Mouse (Mus musculus): ENCODE measurements around the gene Eml6. TPM values are rescaled to one million over a fixed set of nuclear protein-coding genes. Genes with fewer than 3 reads are reported as not detected.
"Not testable (repeated sequence)": the region's sequence is repeated elsewhere in the genome, so short reads cannot be mapped to it uniquely, and the experiment has no call there.

Eml6 gene
- polyA plus RNA-seq, 1 experiment, result 1.3 TPM

GRCm38 (mm10) chr11:29758617-29759016 is 267.2 kb downstream of the Eml6 start:
- Histone ChIP-seq H3K4me3 (ENCODE audit: insufficient read depth, low read depth, low read length) (no peak overlapping the region), H3K4me1 (ENCODE audit: control insufficient read depth, insufficient read depth, insufficient read length, low read length) (no peaks in the 10 kb centered on the region), H3K27ac (replicated peaks; ENCODE audit: low read depth, low read length) (no peak overlapping the region)

DNA sequence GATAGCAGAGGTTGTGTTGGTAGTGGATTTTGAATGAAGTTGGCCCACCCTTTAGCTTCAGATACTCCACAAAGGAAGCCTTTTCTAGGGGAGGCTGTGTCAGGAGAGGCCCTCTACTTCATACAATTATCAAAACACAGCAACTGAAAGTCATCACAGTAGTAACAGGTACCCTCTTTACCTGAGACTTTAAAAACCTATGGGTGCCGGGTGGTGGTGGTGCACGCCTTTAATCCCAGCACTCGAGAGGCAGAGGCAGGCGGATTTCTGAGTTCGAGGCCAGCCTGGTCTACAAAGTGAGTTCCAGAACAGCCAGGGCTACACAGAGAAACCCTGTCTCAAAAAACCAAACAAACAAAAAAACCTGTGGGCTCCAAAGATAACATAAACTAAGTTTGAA is 269.8 kb downstream of the Eml6 start:
- H3K27ac ChIP-seq (replicated peaks; ENCODE audit: low read depth, low read length); H3K4me1 ChIP-seq (ENCODE audit: control insufficient read depth, insufficient read depth, insufficient read length, low read length); H3K4me3 ChIP-seq (ENCODE audit: insufficient read depth, low read depth, low read length): not testable (repeated sequence)

DNA sequence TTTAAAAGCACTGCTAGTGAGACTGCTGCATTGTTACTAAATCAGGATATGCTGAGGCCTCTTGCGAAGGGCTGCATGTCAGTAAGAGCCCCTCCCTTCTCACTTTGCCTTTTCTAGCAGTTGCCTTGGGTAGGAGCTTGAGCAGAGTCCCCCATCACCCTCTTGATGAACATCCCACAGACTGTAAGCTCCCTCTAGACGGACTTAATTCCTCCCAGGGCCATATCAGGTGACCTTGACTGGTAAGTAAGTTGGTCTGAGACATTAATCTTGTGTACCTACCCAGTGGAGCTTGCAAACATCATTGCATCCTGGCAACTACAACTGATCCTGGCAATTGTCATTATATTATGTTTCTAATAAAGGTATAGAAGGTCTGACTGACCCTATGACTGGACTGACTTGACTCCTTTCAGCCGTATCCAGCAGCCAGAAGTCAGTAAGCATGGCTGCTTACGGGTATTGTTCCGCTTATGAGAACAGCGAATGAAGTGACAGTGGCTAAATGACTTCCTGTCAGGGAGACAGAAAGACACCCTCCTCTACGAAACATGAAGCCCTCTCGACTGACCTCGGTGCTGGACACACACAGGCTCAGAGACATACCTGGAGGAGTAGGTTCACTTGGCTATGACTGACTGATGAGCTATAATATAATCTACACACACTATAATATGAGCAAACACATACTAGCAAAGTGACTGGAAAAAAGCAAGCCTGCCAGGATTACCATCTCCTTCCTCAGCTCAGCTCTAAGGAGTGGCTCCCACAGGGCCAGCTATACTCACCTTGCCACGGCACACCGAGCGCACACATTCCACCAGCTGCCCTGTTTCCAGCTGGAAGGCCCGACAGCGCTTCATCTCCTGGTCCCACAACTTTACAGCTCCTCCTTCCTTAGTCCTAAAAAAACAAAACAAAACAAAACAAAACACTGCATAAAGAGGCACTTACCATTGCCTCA is 273.9 kb downstream of the Eml6 start:
- no peak overlapping the region for H3K27ac ChIP-seq (replicated peaks; ENCODE audit: low read depth, low read length)
- H3K4me3 ChIP-seq (ENCODE audit: insufficient read depth, low read depth, low read length), result no peak overlapping the region
- no peaks in the 10 kb centered on the region for H3K4me1 ChIP-seq (ENCODE audit: control insufficient read depth, insufficient read depth, insufficient read length, low read length)

DNA sequence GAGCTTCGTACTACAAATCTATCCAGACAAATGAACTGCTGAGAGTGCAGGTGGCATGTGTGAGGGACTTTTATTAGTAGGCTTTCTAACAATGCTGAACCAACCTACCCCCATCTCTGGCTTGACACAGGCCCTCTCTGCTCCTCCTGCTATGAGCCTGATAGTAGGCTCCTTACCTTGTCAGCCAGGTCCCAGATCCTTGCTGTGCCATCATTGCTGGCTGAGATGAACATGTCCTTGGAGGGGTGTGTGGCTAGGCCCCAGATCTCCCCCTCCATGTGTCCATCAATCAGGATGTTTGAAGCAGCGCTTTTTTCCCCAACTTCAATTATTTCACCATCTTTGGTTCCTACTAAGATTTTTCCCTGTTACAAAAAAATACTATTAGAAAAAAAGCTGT is 274.8 kb downstream of the Eml6 start:
- H3K27ac ChIP-seq (replicated peaks; ENCODE audit: low read depth, low read length), result no peak overlapping the region

GRCm38 (mm10) chr11:29749468-29749829 is 276.4 kb downstream of the Eml6 start:
- Histone ChIP-seq H3K4me1 (ENCODE audit: control insufficient read depth, insufficient read depth, insufficient read length, low read length) (no peaks in the 10 kb centered on the region), H3K27ac (replicated peaks; ENCODE audit: low read depth, low read length) (no peak overlapping the region), H3K4me3 (ENCODE audit: insufficient read depth, low read depth, low read length) (no peak overlapping the region)

More for the DNA sequence above, 274.8 kb downstream of the Eml6 start:
- Histone ChIP-seq H3K4me3 (ENCODE audit: insufficient read depth, low read depth, low read length) (no peak overlapping the region), H3K4me1 (ENCODE audit: control insufficient read depth, insufficient read depth, insufficient read length, low read length) (no peaks in the 10 kb centered on the region)

DNA sequence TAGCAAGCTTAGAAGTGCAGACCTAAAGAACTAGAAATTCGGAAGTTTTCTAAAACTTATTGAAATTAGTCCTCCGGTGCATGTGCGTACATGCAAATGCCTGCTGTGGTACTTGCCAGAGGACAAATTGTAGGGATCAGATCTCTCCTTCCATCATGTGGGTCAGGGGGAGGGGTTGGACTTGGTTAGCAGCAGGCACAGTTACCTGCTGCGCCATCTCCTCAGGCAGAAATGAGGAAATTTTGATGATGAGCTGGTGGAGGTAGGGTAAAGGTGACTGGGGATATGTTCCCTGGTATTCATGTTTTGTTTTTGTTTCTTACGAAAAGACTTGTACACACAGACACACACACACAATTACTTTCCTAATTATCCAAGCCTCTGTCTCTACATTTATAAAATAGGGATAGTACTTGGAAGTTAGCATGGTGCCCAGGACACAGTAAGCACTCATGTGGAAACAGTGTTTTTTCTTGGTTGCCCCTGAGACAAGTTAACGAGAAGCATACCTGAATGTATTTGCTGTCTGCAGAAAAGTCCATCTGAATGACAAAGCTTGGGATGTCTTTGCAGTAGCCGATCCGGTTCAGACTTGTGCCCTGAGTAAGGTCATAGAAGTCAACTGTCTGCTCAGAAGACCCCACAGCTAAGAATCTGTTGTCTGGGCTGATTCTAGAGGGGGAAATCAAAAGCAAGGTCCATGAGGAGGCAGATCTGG is 276.9 kb downstream of the Eml6 start:
- Histone ChIP-seq H3K4me1 (ENCODE audit: control insufficient read depth, insufficient read depth, insufficient read length, low read length) (no peaks in the 10 kb centered on the region), H3K4me3 (ENCODE audit: insufficient read depth, low read depth, low read length) (no peak overlapping the region), H3K27ac (replicated peaks; ENCODE audit: low read depth, low read length) (no peak overlapping the region)

DNA sequence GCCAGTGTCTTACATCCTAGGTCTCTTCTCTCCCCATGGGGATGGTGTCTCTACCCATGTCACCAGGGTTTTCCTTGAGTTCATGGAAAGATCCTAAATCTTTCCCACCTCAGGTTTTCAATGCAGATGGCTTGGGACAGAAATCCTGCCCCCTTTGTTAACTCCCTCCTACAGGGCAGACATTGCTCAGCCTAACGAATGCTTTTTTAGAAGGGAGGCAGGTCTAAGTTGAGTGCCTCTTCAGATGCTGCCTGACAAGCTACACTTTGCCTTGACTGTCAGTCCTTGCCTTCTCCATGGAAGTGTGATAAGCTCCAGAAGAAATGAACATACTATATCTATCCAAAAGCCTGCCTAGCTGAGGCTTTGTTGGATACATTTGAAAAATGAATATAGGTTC is 278.0 kb downstream of the Eml6 start:
- no peak overlapping the region for H3K27ac ChIP-seq (replicated peaks; ENCODE audit: low read depth, low read length)
- H3K4me3 ChIP-seq (ENCODE audit: insufficient read depth, low read depth, low read length), result no peak overlapping the region
- no peaks in the 10 kb centered on the region for H3K4me1 ChIP-seq (ENCODE audit: control insufficient read depth, insufficient read depth, insufficient read length, low read length)

- no peak overlapping the region for H3K27ac ChIP-seq (replicated peaks; ENCODE audit: low read depth, low read length)
- H3K4me3 ChIP-seq (ENCODE audit: insufficient read depth, low read depth, low read length), result no peak overlapping the region
- no peaks in the 10 kb centered on the region for H3K4me1 ChIP-seq (ENCODE audit: control insufficient read depth, insufficient read depth, insufficient read length, low read length)
These were observed 278.5 kb downstream of the Eml6 start for GRCm38 (mm10) chr11:29747365-29747764.

DNA sequence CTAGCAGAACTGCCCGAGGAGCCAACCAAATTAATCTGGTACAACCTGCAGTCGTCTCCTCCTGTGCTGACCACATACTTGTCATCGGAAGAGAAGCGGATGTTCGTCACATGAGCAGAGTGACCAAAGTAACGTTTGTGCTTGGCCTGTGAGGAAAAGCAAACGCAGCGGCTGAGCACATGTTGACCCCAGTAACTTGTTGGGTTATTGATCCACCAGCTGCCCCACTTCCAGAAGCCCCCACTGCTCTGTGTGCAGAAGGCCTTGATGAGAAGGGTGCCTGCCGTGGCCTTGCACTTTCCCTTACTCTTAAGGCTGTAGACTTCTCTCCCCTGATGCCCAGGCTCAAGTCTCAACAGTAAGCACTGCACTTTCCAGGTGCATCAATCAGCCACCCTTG is 279.6 kb downstream of the Eml6 start:
- H3K27ac ChIP-seq (replicated peaks; ENCODE audit: low read depth, low read length), result no peak overlapping the region
- no peak overlapping the region for H3K4me3 ChIP-seq (ENCODE audit: insufficient read depth, low read depth, low read length)
- H3K4me1 ChIP-seq (ENCODE audit: control insufficient read depth, insufficient read depth, insufficient read length, low read length), result no peaks in the 10 kb centered on the region

DNA sequence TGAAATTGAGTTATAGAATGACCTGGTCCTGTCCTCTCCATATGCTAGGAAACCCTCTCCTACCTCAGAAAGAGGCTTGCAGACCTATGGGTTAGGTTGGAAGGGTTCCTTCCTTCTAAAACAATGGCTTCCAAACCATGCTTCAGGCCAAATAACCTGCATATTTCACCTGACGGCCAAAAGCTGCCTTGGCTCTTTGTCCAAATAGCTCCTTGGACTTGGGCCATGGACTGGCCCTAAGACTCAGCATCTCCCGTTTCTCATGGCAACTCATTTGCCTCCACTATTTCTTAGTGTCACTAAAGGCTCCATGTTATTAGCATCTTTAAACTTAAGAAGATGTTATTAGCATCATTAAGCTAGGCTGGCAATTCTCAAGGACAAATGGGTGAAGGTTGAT is 280.3 kb downstream of the Eml6 start:
- H3K4me3 ChIP-seq (ENCODE audit: insufficient read depth, low read depth, low read length), result no peak overlapping the region
- H3K27ac ChIP-seq (replicated peaks; ENCODE audit: low read depth, low read length), result no peak overlapping the region
- no peaks in the 10 kb centered on the region for H3K4me1 ChIP-seq (ENCODE audit: control insufficient read depth, insufficient read depth, insufficient read length, low read length)

GRCm38 (mm10) chr11:29744760-29745430 is 280.9 kb downstream of the Eml6 start:
- Histone ChIP-seq H3K27ac (replicated peaks; ENCODE audit: low read depth, low read length) (no peak overlapping the region), H3K4me3 (ENCODE audit: insufficient read depth, low read depth, low read length) (no peak overlapping the region), H3K4me1 (ENCODE audit: control insufficient read depth, insufficient read depth, insufficient read length, low read length) (no peaks in the 10 kb centered on the region)

DNA sequence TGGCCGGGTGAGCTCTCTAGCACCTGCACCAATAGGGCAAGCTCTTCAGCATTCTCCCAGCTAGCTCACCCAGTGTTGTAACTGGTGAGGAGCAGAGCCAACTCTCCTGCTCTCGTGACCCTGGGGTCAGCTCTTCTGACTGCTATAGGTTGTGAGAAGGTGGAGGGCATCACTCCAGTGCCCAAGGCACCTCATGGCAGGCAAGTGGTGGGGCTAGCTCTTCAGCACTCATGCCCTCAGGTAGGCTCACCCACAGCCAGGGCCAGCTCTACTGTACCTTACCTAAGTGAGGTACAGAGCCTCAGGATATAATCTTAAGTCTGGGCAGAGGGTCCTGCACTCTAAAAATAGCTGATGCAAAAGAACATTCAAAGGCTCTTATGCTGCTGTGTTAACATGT is 286.1 kb downstream of the Eml6 start:
- peaks cover 4% of the 10 kb centered on the region; the same call in 1 of the 2 replicates for H3K4me1 ChIP-seq (ENCODE audit: control insufficient read depth, insufficient read depth, insufficient read length, low read length)
- H3K27ac ChIP-seq (replicated peaks; ENCODE audit: low read depth, low read length), result no peak overlapping the region
- no peak overlapping the region for H3K4me3 ChIP-seq (ENCODE audit: insufficient read depth, low read depth, low read length)

GRCm38 (mm10) chr11:29727901-29728300 is 297.9 kb downstream of the Eml6 start:
- no peak overlapping the region for H3K27ac ChIP-seq (replicated peaks; ENCODE audit: low read depth, low read length)
- H3K4me1 ChIP-seq (ENCODE audit: control insufficient read depth, insufficient read depth, insufficient read length, low read length), result no peaks in the 10 kb centered on the region
- no peak overlapping the region for H3K4me3 ChIP-seq (ENCODE audit: insufficient read depth, low read depth, low read length)

DNA sequence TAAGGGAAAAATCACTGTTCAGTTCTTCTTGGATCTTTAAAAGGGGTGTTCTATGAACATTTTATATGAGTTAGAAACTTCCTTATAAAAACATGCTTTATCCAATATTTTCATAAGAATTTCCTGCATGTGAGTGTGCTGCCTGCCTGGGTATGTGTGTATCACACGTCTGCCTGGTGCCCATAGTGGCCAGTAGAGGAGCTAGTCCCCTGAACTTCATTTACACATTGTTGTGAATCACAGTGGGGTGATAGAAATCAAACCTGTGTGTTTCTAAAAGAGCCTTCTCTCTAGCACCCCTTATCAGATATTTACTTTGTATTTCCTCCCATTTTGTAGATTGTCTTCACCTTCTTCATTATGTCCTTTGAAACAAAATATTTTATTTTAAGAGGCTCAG is 300.2 kb downstream of the Eml6 start:
- peaks cover 4% of the 10 kb centered on the region for H3K4me1 ChIP-seq (ENCODE audit: control insufficient read depth, insufficient read depth, insufficient read length, low read length)
- no peak overlapping the region for H3K27ac ChIP-seq (replicated peaks; ENCODE audit: low read depth, low read length)
- no peak overlapping the region for H3K4me3 ChIP-seq (ENCODE audit: insufficient read depth, low read depth, low read length)

GRCm38 (mm10) chr11:29725167-29725566 is 300.7 kb downstream of the Eml6 start:
- no peak overlapping the region for H3K27ac ChIP-seq (replicated peaks; ENCODE audit: low read depth, low read length)
- no peak overlapping the region for H3K4me3 ChIP-seq (ENCODE audit: insufficient read depth, low read depth, low read length)
- H3K4me1 ChIP-seq (ENCODE audit: control insufficient read depth, insufficient read depth, insufficient read length, low read length), result peaks cover 4% of the 10 kb centered on the region

All from brown adipose tissue, adult 24 weeks (tissue).